Mouse (Mus musculus) c-Kit-positive CD71-negative TER-119-negative erythroid progenitor cells, embryonic 14.5 days (primary cell): ENCODE data around the gene Rsrc1.

Source experiments
- DNase-seq: peaks from one replicate; pipeline ENCODE4 v3.0.0-alpha.2; 2013; ENCODE audit warnings: low read depth

The Rsrc1 gene

GRCm38 (mm10) chr3:67280247-67280646 is 299.1 kb downstream of the Rsrc1 start:
- no peak for DNase-seq

GRCm38 (mm10) chr3:67284039-67284438 is 302.8 kb downstream of the Rsrc1 start:
- no peak for DNase-seq

GRCm38 (mm10) chr3:67284848-67285247 is 303.7 kb downstream of the Rsrc1 start:
- no peak for DNase-seq

GRCm38 (mm10) chr3:67288664-67289063 is 307.5 kb downstream of the Rsrc1 start:
- no peak for DNase-seq

GRCm38 (mm10) chr3:67289482-67289881 is 308.3 kb downstream of the Rsrc1 start:
- DNase-seq: no peak

- DNase-seq: no peak
Measured at GRCm38 (mm10) chr3:67308725-67309124, 327.5 kb downstream of the Rsrc1 start.

GRCm38 (mm10) chr3:67309644-67310311 is 328.6 kb downstream of the Rsrc1 start:
- DNase-seq: no peak

- DNase-seq: no peak
Measured at GRCm38 (mm10) chr3:67311436-67311835, 330.2 kb downstream of the Rsrc1 start.

GRCm38 (mm10) chr3:67322422-67322821 is 341.2 kb downstream of the Rsrc1 start:
- DNase-seq: no peak

- no peak for DNase-seq
Measured at GRCm38 (mm10) chr3:67339558-67339957, 358.4 kb downstream of the Rsrc1 start.

GRCm38 (mm10) chr3:67340921-67341320 is 359.7 kb downstream of the Rsrc1 start:
- no peak for DNase-seq

GRCm38 (mm10) chr3:67343004-67343662 is 361.9 kb downstream of the Rsrc1 start:
- no peak for DNase-seq

GRCm38 (mm10) chr3:67344599-67344998 is 363.4 kb downstream of the Rsrc1 start:
- peak; percentile 50 for DNase-seq

- no peak for DNase-seq
Measured at GRCm38 (mm10) chr3:67346674-67347073, 365.5 kb downstream of the Rsrc1 start.

- no peak for DNase-seq
Measured at GRCm38 (mm10) chr3:67351406-67352127, 370.4 kb downstream of the Rsrc1 start.

- peak; percentile 50 for DNase-seq
Measured at GRCm38 (mm10) chr3:67352128-67352762, 371.1 kb downstream of the Rsrc1 start.

GRCm38 (mm10) chr3:67352763-67353149 is 371.6 kb downstream of the Rsrc1 start:
- DNase-seq: no peak

GRCm38 (mm10) chr3:67358376-67358775 is 377.2 kb downstream of the Rsrc1 start:
- DNase-seq: no peak

GRCm38 (mm10) chr3:67366087-67366892 is 385.1 kb downstream of the Rsrc1 start:
- DNase-seq: no peak

GRCm38 (mm10) chr3:67367481-67367880 is 386.3 kb downstream of the Rsrc1 start:
- DNase-seq: no peak

GRCm38 (mm10) chr3:67369407-67370079 is 388.4 kb downstream of the Rsrc1 start:
- DNase-seq: peak; percentile 9
